Mouse (Mus musculus) testis, postnatal 14 days (tissue): ENCODE results near the gene Sh3gl1.
A peak's percentile ranks its signal among the peaks of the same experiment; 100 is the strongest.

ENCODE experiments used
- DNase-seq: peaks from one replicate; pipeline ENCODE4 v3.0.0; 2021; ENCODE audit warnings: low spot score

The Sh3gl1 gene

GRCm38 (mm10) chr17:56040030-56040856 lies 3.8 kb upstream of the Sh3gl1 start, which contains the start of gene Chaf1a:
Chaf1a (plus strand) TSS chr17:56040439.
- DNase-seq = peak; percentile 98

GRCm38 (mm10) chr17:56039345-56039744 lies 2.9 kb upstream of the Sh3gl1 start:
- no peak for DNase-seq

- DNase-seq = no peak
Observed at GRCm38 (mm10) chr17:56038583-56039261, 2.3 kb upstream of the Sh3gl1 start.

- DNase-seq = peak; percentile 51
Observed at GRCm38 (mm10) chr17:56036901-56037287, 459 bp upstream of the Sh3gl1 start.

- DNase-seq = no peak
Observed at GRCm38 (mm10) chr17:56035216-56035615, 1.2 kb downstream of the Sh3gl1 start.

GRCm38 (mm10) chr17:56034726-56035100 lies 1.7 kb downstream of the Sh3gl1 start:
- DNase-seq = no peak

- DNase-seq = no peak
Observed at GRCm38 (mm10) chr17:56034040-56034725, 2.3 kb downstream of the Sh3gl1 start.

GRCm38 (mm10) chr17:56032831-56033230 lies 3.6 kb downstream of the Sh3gl1 start:
- DNase-seq = no peak

- DNase-seq = no peak
Observed at GRCm38 (mm10) chr17:56032127-56032733, 4.2 kb downstream of the Sh3gl1 start.

GRCm38 (mm10) chr17:56031431-56031830 lies 5.0 kb downstream of the Sh3gl1 start:
- DNase-seq = no peak

GRCm38 (mm10) chr17:56030919-56031318 lies 5.5 kb downstream of the Sh3gl1 start:
- no peak for DNase-seq

GRCm38 (mm10) chr17:56030238-56030870 lies 6.1 kb downstream of the Sh3gl1 start:
- DNase-seq = no peak

GRCm38 (mm10) chr17:56027801-56028441 lies 8.5 kb downstream of the Sh3gl1 start:
- DNase-seq = no peak

- DNase-seq = no peak
Observed at GRCm38 (mm10) chr17:56026881-56027280, 9.6 kb downstream of the Sh3gl1 start.

- no peak for DNase-seq
Observed at GRCm38 (mm10) chr17:56026303-56026702, 10.1 kb downstream of the Sh3gl1 start.

GRCm38 (mm10) chr17:56024931-56025330 lies 11.5 kb downstream of the Sh3gl1 start:
- no peak for DNase-seq

GRCm38 (mm10) chr17:56024476-56024875 lies 12.0 kb downstream of the Sh3gl1 start:
- no peak for DNase-seq

GRCm38 (mm10) chr17:56023386-56023785 lies 13.0 kb downstream of the Sh3gl1 start:
- DNase-seq = no peak

GRCm38 (mm10) chr17:56022989-56023290 lies 13.5 kb downstream of the Sh3gl1 start:
- DNase-seq = no peak

GRCm38 (mm10) chr17:56022131-56022988 lies 14.1 kb downstream of the Sh3gl1 start:
- DNase-seq = no peak
